Mouse (Mus musculus) testis, adult 2 months (tissue): ENCODE measurements around the gene Cd209g.

Source experiments
- CTCF ChIP-seq: fragments of 200-500 bp; IDR thresholded peaks from 2 replicates; pipeline ENCODE4 v1.5.1; 2012; ENCODE audit warnings: low read depth, mild to moderate bottlenecking, inconsistent platforms, low read length, moderate library complexity; ENCODE audit not compliant: control insufficient read depth, insufficient read depth, insufficient replicate concordance
- POLR2A ChIP-seq: fragments of 200-500 bp; IDR thresholded peaks from 2 replicates; pipeline ENCODE4 v1.6.1; 2012; ENCODE audit warnings: low read depth, mild to moderate bottlenecking, inconsistent platforms, low read length, moderate library complexity; ENCODE audit not compliant: control insufficient read depth

DNA sequence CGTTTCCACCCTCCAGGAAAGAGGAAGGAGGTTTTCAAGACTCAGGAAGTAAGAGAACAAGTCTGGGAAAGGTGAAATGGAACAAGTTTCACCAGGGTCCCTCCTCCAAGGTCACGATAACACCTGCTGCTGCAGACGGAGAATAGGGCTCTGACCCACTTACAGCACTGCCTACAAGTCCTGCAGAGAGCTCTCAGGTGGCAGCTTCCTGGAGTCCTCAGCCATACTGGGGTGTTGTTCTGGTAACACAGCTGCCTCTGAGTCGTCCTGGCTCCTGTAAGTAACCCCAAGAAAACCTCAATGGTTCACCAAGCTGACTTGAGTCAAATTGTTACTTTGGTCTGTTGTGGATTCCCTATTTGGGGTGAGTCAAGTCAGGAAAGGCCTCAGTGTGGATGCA is 28.9 kb downstream of the Cd209g start:
- TF ChIP-seq CTCF (no peak), POLR2A (no peak)
